Mouse (Mus musculus): Measurements from ENCODE around the gene Zfp383. TPM values are rescaled to one million over a fixed set of nuclear protein-coding genes. Genes with fewer than 3 reads are reported as not detected.

The Zfp383 gene
- polyA plus RNA-seq, 1 experiment from 2014 or later = 4.5 TPM

Small RNAs within 50 kb of the gene (microRNA-seq; reads per million reads assigned to microRNA genes)
- gene Mir7668 = not detected

Other genes starting within 250 kb of the Zfp383 start
- not detected in 2 replicates for gene Catsperg2, start 181.2 kb upstream of the Zfp383 start, polyA plus RNA-seq (2015; fragmentation: Nextera tagmentation; extraction: Ambion mirVana)
- 11.4 and 11.6 TPM in 2 replicates for gene Zfp84, start 139.7 kb upstream of the Zfp383 start, polyA plus RNA-seq (2015; fragmentation: Nextera tagmentation; extraction: Ambion mirVana)
- 5.7 and 6.2 TPM in 2 replicates for gene Zfp30, start 124.2 kb upstream of the Zfp383 start, polyA plus RNA-seq (2015; fragmentation: Nextera tagmentation; extraction: Ambion mirVana)
- gene Zfp790, start 92.1 kb upstream of the Zfp383 start, polyA plus RNA-seq (2015; fragmentation: Nextera tagmentation; extraction: Ambion mirVana) = 11.3 and 12.1 TPM in 2 replicates
- 4.2 and 4.7 TPM in 2 replicates for gene Zfp940, start 54.6 kb upstream of the Zfp383 start, polyA plus RNA-seq (2015; fragmentation: Nextera tagmentation; extraction: Ambion mirVana)
- 6.8 and 6.9 TPM in 2 replicates for gene Zfp420, start 48.2 kb upstream of the Zfp383 start, polyA plus RNA-seq (2015; fragmentation: Nextera tagmentation; extraction: Ambion mirVana)
- gene Zfp27, start 1.7 kb upstream of the Zfp383 start, polyA plus RNA-seq (2015; fragmentation: Nextera tagmentation; extraction: Ambion mirVana) = 7.9 and 8.3 TPM in 2 replicates
- 9.2 and 10.2 TPM in 2 replicates for gene Zfp74, start 45.9 kb downstream of the Zfp383 start, polyA plus RNA-seq (2015; fragmentation: Nextera tagmentation; extraction: Ambion mirVana)
- gene Zfp568, start 75.7 kb downstream of the Zfp383 start, polyA plus RNA-seq (2015; fragmentation: Nextera tagmentation; extraction: Ambion mirVana) = 17.8 and 18.8 TPM in 2 replicates
- gene Zfp14, start 143.2 kb downstream of the Zfp383 start, polyA plus RNA-seq (2015; fragmentation: Nextera tagmentation; extraction: Ambion mirVana) = 3.5 and 3.7 TPM in 2 replicates
- 4.1 and 4.7 TPM in 2 replicates for gene Zfp82, start 164.7 kb downstream of the Zfp383 start, polyA plus RNA-seq (2015; fragmentation: Nextera tagmentation; extraction: Ambion mirVana)
- gene Gm26920, start 182.2 kb downstream of the Zfp383 start, polyA plus RNA-seq (2015; fragmentation: Nextera tagmentation; extraction: Ambion mirVana) = 1.3 and 1.6 TPM in 2 replicates
- gene Zfp566, start 182.3 kb downstream of the Zfp383 start, polyA plus RNA-seq (2015; fragmentation: Nextera tagmentation; extraction: Ambion mirVana) = 6.7 and 8.3 TPM in 2 replicates
- 96.7 and 106 TPM in 2 replicates for gene Zfp260, start 186.6 kb downstream of the Zfp383 start, polyA plus RNA-seq (2015; fragmentation: Nextera tagmentation; extraction: Ambion mirVana)
- 8.8 and 10.4 TPM in 2 replicates for gene Zfp382, start 213.7 kb downstream of the Zfp383 start, polyA plus RNA-seq (2015; fragmentation: Nextera tagmentation; extraction: Ambion mirVana)